Mouse (Mus musculus) gastrocnemius, adult 18-20 months (tissue): ENCODE measurements at regions not wholly inside any gene's neighbourhood (a gene's known extent, or its start where the extent isn't known, plus 50 kb on each side); places are given as distances from the start of the nearest gene placed in this dataset.

ENCODE experiments used
- DNase-seq: peaks from one replicate; pipeline ENCODE4 v3.0.0; 2021; ENCODE audit warnings: low spot score

DNA sequence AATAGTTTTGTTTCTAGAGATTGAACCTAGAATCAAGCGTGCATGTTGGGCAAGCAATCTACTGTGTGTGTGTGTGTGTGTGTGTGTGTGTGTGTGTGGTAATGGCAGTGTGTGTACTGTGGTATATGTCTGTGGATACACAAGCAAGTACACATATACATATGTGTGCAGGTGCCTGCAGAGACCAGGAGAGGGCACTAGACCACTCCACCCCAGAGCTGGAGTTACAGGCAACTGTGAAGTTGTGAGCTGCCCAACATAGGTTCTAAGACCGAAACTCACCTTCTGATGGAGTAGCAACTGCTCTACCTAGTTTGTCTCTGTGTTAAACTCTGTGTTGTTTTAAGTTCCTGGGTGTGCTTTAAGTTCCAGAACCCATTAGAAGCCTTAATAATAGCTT is 177.7 kb upstream of the Lrig3 start:
- DNase-seq = no peak

DNA sequence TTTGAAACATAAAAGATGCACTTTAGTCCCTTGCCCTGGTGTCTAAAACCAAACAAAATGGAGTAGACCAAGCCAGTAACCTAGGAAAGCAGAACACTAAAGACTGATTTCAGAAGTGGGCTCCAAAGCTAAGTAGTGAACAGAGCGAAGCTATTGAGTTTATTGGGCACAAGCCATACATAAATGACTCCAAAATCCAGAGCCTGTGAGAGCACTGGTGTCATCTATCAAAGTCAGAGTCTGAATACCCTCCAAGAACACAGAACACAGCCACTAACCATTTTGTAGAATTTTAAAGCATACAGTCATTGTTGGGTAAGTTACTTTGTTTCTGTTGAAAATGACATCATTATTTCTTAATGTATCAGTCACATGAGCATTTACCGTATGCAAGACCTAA is 175.0 kb upstream of the Lrig3 start:
- no peak for DNase-seq

DNA sequence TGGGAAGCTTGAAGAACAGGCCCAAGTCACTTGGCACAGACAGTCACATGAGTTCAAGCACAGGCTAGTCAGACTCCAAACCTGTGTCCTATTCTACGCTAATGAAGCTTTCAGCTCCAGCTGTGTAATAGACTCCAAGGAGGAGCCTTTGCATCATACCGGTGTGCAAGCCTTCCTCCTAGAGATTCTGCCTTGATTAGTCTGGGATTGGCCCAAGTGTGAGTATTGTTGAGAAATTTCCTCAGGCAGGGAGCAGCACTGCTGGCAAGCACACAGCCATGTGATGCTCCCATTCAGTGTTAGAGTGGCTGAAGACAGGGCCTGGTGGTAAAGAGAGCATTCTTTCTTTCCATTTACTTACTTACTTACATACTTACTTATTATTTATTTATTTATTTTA is 171.5 kb upstream of the Lrig3 start:
- no peak for DNase-seq

- DNase-seq = no peak
These were observed 170.6 kb upstream of the Lrig3 start for GRCm38 (mm10) chr10:125795323-125795722.

GRCm38 (mm10) chr10:125798678-125799077 is 167.3 kb upstream of the Lrig3 start:
- no peak for DNase-seq

GRCm38 (mm10) chr10:125800572-125801114 is 165.3 kb upstream of the Lrig3 start:
- DNase-seq = no peak

GRCm38 (mm10) chr10:125801450-125801849 is 164.5 kb upstream of the Lrig3 start:
- DNase-seq = no peak

DNA sequence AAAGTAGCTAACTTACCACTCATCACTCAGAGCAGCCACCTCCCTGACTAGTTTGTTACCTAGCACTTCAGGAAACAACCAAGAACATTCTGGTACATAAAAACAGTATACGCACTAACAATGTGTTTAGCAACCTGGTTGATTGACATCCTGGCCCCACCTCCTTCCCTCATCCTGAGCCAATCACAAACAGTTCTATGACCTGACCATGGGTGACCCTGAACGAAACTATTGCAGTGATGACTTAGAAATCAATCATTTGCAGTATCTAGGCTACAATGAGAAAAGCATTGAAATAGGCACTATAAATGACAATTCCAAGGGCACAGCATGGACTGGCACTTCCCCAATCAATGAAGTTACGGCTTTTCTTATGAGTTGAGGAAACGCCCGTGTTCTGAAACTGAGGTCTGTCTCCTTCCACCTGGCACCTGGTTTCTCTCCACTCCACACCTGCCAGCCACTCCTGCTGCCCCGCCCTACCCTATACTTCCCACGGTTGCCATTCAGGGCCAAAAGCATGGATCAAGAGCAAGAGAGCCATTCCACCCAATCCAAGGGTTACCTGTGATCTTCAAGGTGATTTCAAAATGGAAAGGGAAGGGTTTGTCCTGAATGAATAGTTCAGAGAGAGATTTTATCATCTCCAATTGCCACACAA is 162.9 kb upstream of the Lrig3 start:
- DNase-seq = no peak

DNA sequence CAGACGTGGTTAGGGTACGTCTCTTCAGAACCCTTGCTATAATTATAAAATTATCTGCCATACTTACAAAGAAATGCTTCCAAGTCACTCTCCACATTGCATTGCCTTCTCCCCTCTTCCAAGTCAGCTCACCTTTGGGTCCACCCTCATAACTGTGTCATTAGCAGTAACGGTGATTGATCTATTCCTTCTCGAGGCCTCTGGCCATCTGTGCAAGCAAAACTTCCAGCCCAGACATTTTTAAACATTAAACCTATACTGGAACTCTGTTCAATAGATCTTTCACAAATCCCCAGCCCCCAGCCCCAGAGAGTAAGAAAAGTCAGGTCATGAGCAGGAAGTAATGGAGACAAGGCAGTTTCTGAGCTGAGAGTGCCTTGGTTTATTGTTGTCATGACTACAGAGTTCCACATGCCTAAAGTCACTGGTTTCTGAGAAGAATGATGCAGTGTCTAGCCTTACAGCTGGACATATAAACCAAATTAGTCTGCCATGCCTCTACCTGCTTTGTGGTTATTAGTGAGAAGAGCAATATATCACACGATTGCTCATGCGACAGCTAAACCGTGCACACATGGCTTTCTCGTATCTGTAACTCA is 156.1 kb upstream of the Lrig3 start:
- no peak for DNase-seq

GRCm38 (mm10) chr10:125810590-125810989 is 155.4 kb upstream of the Lrig3 start:
- DNase-seq = no peak

GRCm38 (mm10) chr10:125814191-125814887 is 151.6 kb upstream of the Lrig3 start:
- DNase-seq = no peak

DNA sequence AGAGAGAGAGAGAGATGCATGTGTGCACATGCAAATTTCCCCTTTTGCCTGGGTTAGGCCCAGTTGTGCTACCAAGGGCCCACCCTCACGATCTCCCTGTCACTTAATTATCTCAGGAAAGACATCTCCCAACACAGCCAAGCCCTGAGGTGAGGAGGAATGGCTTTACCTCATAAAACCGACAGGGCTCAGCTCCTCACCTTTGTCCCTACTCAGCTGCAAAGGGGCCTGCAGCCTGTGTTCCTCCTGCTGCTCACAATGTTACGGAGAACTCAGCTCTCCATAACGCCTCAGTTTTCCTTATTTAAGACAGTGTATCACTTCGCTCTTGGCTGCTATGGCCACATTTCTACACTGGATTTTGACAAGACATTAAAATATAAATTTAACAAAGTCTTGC is 133.8 kb upstream of the Lrig3 start:
- no peak for DNase-seq

DNA sequence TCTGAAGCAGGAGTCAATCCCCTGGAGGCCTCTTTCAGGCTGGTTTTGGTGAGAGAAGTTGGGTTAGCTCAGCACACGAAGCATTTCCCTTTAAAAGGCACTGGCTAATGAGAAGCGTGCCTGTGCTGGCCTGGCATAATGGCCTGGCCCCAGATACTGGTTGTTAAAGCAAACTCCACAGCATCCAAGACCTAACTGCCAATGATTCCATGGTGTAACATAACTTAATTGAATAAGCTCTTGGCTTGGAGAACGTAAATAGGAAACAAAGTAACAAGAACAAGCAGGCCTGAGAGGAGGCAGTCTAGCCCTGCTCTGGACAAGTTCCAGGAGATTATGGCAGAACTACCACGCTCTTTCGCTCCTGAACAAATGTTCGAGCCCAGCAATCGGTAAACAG is 133.2 kb upstream of the Lrig3 start:
- DNase-seq = no peak

GRCm38 (mm10) chr10:125833989-125834388 is 132.0 kb upstream of the Lrig3 start:
- DNase-seq = no peak

DNA sequence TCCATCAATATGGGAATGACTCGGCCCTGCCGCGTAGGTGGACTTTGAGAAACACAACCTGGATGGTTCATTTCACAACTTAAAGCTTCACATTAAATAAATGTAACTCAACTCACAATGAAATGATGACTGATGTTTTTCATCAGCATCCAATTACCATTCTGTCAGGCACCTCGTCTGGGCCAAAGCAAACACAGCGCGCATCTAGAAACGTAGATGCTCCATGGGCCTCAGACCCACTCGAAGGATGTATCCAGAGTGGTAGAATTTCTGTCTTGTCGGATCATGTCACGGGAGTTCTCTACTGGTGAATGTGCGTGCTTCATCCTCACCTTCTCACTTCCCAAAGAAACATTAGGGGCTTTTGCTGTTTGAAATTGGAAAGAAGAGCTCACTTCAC is 127.0 kb upstream of the Lrig3 start:
- no peak for DNase-seq

DNA sequence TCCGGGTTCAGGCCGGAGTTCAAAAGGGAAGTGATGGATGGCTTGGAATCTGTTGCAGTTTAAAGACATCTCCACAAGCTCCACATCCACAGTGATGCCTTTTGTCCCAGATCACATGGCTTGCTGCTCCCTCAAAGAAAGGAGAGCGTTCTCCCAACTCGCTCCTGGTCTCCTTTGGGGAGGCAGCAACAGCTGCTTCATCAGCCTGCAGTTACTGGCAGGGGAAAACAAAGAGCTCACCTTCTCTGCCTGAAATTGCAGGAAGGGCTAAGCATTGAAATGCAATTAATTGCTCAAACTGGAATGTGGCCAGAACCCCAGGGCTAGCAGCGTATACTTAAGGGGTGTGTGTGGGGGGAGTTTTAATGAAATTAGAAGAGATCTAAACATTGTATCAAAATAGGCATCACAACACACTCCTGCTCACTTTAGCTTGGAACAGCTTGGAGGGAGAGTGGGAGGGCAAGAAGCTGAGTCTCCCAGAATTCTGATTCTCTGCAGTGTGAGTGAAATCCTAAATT is 126.3 kb upstream of the Lrig3 start:
- DNase-seq = no peak

GRCm38 (mm10) chr10:125840388-125840787 is 125.6 kb upstream of the Lrig3 start:
- DNase-seq = no peak

DNA sequence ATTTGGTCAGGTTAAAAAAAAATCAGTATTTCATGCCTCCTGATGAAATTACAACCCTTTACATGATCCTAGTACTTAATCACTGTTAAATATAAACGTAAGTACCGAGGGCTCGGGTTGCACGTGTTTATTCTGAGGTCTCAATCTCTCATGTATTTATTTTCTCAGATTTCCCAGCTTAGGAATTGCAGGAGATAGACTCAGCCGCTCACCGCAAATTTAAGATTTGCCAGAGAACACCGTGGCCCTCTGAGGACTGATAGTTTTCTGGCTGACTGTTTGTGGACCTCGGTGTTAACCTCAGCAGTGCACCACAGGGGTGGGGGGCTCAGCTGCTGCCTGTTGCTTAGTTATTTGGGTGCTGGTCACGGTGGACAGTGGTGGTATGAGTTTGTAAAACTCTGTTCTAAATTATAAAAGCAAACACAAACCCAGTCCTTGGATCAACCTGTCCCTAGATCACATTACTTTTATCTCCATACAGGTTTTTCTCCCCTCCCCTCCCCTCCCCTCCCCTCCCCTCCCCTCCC is 121.6 kb upstream of the Lrig3 start:
- DNase-seq = no peak

DNA sequence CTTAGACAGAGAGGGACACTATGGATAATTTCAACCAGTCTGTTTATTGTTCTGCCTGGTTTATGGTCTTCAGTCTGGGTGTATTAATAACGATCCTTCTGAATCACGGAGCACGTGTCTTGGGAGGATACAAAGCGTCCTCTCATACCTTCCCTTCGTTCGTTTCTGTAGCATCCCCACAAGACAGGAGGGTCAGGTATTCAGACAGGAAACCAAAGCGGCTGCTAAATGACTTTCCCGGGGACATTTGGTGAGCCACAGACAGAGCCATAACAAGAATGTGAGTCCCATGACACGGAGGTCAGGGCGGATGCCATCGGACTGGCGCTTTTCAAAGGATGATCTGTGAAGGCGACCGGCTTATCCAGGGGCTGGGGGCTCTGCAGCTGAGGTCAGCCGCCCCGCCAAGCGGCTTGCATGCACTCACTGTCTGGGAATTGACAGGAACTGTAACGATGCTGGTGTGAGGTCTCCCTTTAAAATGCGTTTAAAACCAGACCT is 120.9 kb upstream of the Lrig3 start:
- DNase-seq = no peak

- DNase-seq = no peak
These were observed 115.6 kb upstream of the Lrig3 start for GRCm38 (mm10) chr10:125850370-125850769.

DNA sequence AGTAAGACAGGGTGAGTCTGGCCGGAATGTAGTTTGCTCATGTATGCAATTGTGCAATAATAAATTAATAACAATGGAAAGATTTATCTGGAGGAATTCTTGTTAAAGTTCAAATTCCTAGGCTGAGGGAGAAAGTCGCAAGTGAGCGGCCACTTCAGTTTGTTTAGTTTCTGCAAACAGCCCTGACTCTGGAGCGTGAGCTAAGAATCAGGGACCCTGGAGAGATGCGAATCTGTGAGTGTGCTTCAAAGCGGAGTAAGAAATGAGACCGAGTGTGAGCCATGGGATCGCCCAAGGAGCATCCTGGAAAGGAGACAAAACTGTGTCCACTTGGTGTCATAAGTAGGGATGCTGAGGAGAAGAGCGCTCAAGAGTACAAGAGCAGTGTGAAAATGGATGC is 104.2 kb upstream of the Lrig3 start:
- DNase-seq = no peak

DNA sequence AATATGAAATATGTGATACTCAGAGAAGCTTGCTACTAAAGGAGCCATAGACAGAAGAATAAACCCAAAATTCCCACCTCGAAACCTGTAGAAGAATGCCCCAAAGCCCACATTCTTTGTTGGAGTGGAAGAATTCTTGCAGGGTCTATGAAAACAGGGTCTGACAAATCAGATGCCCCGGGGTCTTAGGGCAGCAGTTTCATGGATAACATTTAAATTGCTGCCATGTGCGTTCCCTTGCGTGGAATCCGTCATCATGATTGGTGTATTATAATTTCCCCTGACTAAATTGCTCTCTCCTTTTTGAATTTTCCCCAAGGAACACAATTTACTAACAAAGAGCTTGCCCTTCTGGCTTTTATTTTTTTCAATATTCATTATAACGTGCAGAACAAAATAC is 99.6 kb upstream of the Lrig3 start:
- no peak for DNase-seq
